Mouse (Mus musculus) limb, embryonic 13.5 days (tissue): ENCODE results near the gene Maml3. TPM values are rescaled to one million over a fixed set of nuclear protein-coding genes. Genes with fewer than 3 reads are reported as not detected.

Experiments used
- ATAC-seq: fragments of 200-750 bp; cut with Nextera tagmentation; 2 replicates; pipeline ENCODE4 v1.8.0; 2017; ENCODE audit warnings: low read depth, moderate number of reproducible peaks, moderate TSS enrichment; ENCODE audit not compliant: low FRiP score
- H3K27ac ChIP-seq: fragments of 300-500 bp; sonication (generic); 2 replicates; pipeline ENCODE4 v1.5.1; 2015; ENCODE audit warnings: inconsistent platforms, mild to moderate bottlenecking, moderate library complexity
- H3K27me3 ChIP-seq: fragments of 300-500 bp; sonication (generic); 2 replicates; pipeline ENCODE4 v1.6.1; 2015; ENCODE audit warnings: mild to moderate bottlenecking, inconsistent platforms
- H3K36me3 ChIP-seq: fragments of 300-500 bp; sonication (generic); 2 replicates; pipeline ENCODE4 v1.6.1; 2015; ENCODE audit warnings: inconsistent platforms, mild to moderate bottlenecking, moderate library complexity
- H3K4me1 ChIP-seq: fragments of 300-500 bp; sonication (generic); 2 replicates; pipeline ENCODE4 v1.6.1; 2015; ENCODE audit warnings: inconsistent platforms
- H3K4me2 ChIP-seq: fragments of 300-500 bp; sonication (generic); replicated peaks from 2 replicates; pipeline ENCODE4 v1.6.1; 2015; ENCODE audit warnings: inconsistent platforms, mild to moderate bottlenecking, moderate library complexity
- H3K4me3 ChIP-seq: fragments of 300-500 bp; sonication (generic); 2 replicates; pipeline ENCODE4 v1.5.1; 2015; ENCODE audit warnings: moderate library complexity, mild to moderate bottlenecking, inconsistent platforms
- H3K9ac ChIP-seq: fragments of 300-500 bp; sonication (generic); 2 replicates; pipeline ENCODE4 v1.6.1; 2015; ENCODE audit warnings: mild to moderate bottlenecking, inconsistent platforms
- H3K9me3 ChIP-seq: fragments of 300-500 bp; sonication (generic); 2 replicates; pipeline ENCODE4 v1.6.1; 2016; ENCODE audit warnings: inconsistent platforms
- WGBS: fragments of 180-500 bp; shearing (Covaris S2); methylation state at CpG from one replicate; pipeline ENCODE4 v1.1.7; 2015; 5-methylcytosine and 5-hydroxymethylcytosine counted together
- polyA plus RNA-seq: library from polyadenylated mRNA; unstranded; fragments of >200 nt; fragmentation: Nextera tagmentation; extraction: Ambion mirVana; gene quantifications from 2 replicates; pipeline ENCODE4 v1.2.1, GENCODE M21; 2015

Gene Maml3
- polyA plus RNA-seq, 1 experiment from 2014 or later, result 5.1 TPM

DNA sequence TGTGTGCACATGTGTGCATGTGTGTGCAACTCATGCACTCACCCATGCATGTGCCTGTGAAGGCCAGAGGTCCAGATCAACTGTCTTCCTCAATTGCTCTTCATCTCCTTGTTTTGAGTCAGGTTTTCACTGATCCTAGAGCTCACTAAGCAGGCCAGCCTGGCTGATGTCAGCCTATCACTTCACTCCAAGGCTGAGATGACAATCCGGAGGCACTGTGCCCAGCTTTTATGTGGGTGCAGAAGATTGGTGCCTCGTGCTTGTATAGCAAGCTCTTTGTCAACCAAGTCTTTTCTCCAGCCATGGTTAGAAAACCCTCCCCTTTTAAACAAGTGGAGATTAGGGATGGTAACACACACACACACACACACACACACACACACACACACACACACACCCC, 146.1 kb downstream of the Maml3 start:
- ATAC-seq, result no peak
- no peaks in the 10 kb centered on the region for H3K9me3 ChIP-seq
- no peak overlapping the region for H3K27ac ChIP-seq
- H3K4me1 ChIP-seq, result peaks cover 7% of the 10 kb centered on the region
- 73% methylated on average over 2 of the region's 2 CpGs for WGBS
- H3K36me3 ChIP-seq, result no peaks in the 10 kb centered on the region
- H3K4me2 ChIP-seq, result no peak overlapping the region
- H3K9ac ChIP-seq, result no peak overlapping the region
- no peak overlapping the region for H3K4me3 ChIP-seq
- no peaks in the 10 kb centered on the region for H3K27me3 ChIP-seq

DNA sequence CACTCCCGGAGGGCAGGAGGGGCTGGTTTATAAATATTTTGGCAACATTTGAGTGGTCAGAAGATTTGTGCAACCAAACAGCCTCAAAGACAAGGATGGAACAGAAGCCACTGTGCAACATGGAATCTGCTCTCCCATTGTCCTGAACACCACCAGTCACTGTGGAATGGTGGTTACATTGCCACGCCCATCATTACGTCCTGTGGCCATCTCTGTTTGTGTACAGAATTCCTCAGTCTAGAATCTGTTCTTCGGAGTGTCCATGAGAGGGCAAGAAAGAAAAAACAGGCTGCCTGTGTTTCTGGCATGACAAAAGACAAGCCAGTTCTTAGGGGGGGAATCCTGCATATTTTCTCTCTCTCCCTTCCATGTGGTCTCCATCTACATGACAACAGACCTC, 150.4 kb downstream of the Maml3 start:
- no peak overlapping the region for H3K27ac ChIP-seq
- H3K4me3 ChIP-seq, result no peak overlapping the region
- H3K27me3 ChIP-seq, result no peaks in the 10 kb centered on the region
- no peaks in the 10 kb centered on the region for H3K36me3 ChIP-seq
- H3K9me3 ChIP-seq, result no peaks in the 10 kb centered on the region
- WGBS, result 84% methylated on average over 4 of the region's 4 CpGs
- no peak overlapping the region for H3K4me2 ChIP-seq
- H3K4me1 ChIP-seq, result peaks cover 19% of the 10 kb centered on the region
- H3K9ac ChIP-seq, result no peak overlapping the region
- ATAC-seq, result no peak

DNA sequence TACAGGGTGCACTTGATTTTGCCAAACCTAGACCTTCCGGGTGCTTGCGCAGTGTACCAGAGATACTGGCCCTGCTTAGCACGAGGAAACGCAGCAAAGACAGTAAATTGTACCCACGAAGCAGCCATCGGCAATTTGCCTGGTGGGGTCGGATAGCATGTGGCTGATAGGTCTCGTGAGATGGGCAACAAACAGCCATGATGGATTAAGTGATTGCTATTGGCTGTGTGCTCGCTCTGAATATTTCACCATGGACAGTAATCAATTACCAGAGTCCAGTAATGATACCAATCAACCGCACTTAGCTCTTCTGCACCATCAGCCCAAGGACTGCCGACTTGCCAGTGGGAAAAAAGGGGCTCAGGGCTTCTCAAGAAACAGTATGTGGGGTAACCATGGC, 150.9 kb downstream of the Maml3 start:
- no peak overlapping the region for H3K27ac ChIP-seq
- peaks cover 19% of the 10 kb centered on the region for H3K4me1 ChIP-seq
- no peaks in the 10 kb centered on the region for H3K36me3 ChIP-seq
- ATAC-seq, result no peak
- WGBS, result 88% methylated on average over 11 of the region's 11 CpGs
- H3K27me3 ChIP-seq, result no peaks in the 10 kb centered on the region
- H3K9ac ChIP-seq, result no peak overlapping the region
- H3K4me3 ChIP-seq, result no peak overlapping the region
- no peak overlapping the region for H3K4me2 ChIP-seq
- no peaks in the 10 kb centered on the region for H3K9me3 ChIP-seq

DNA sequence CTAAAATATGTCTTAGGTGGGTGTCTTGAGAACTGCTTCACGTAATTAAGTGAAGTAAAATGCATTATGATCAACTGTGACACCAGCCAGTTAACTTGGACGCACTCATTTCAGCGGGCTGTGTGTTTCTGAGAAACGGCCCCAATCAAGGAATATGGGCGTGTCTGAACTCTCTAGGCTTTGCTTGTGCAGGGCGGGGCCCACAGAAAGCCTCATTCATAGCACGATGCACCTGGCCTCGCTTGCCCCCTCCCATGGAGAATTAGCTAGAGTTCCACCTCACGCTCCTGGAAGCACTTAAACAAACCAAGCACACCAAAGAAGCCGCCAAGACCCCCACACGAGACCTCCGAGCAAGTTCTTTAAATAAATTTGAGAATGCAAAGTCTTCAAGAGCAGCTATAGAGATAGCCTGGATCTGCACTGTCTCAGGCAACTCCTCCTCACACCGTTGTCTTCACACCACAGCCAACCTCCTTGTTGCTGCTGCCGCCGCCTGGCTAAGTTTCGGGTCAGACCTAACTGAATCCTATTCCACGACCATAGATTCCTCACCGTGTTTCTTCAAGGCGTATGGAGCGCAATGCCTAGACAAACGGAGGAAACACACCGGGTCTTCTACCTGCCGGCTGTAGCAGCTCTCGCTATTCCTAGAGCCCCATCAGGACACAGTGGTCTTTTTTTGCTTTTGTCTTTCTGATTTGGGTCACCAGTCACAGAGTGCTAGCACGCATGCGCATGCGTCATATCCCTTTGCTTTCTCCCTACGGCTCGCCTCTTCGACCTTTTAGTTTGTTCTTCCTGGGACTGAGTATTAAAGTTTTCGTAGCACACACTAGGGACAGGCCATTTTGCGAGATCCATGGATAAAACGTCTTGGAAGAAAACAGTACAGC, 151.9 kb downstream of the Maml3 start:
- Histone ChIP-seq H3K9me3 (no peaks in the 10 kb centered on the region), H3K4me2 (0 out of 2 replicates have a peak overlapping the region, but pooled peaks have one; percentile 4), H3K4me1 (peaks cover 19% of the 10 kb centered on the region), H3K9ac (no peak overlapping the region), H3K27ac (no peak overlapping the region), H3K27me3 (no peaks in the 10 kb centered on the region), H3K36me3 (no peaks in the 10 kb centered on the region), H3K4me3 (no peak overlapping the region)
- WGBS, result 75% methylated on average over 33 of the region's 33 CpGs
- ATAC-seq, result no peak

DNA sequence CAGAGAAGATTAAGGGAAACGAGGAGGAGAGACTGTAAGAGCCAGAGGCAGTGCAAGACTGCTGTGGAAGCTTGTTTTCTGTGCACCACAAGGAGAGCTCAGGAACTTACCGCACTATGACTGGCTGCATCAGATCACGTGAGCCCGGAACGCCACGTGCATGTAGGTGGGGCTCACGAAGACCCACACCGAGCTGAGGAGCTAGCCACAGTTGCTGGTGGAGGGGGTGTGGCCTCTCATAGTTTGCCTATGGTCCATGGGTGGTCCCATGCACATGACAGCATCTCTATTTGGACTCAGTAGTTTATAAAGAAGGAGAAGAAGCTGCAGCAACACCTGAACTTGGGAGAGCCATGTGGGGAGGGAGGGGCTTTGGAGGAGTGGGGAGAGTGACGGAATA, 152.6 kb downstream of the Maml3 start:
- H3K36me3 ChIP-seq, result no peaks in the 10 kb centered on the region
- H3K4me2 ChIP-seq, result no peak overlapping the region
- no peaks in the 10 kb centered on the region for H3K9me3 ChIP-seq
- no peak overlapping the region for H3K9ac ChIP-seq
- 80% methylated on average over 9 of the region's 9 CpGs for WGBS
- peaks cover 19% of the 10 kb centered on the region for H3K4me1 ChIP-seq
- no peak for ATAC-seq
- no peak overlapping the region for H3K4me3 ChIP-seq
- H3K27me3 ChIP-seq, result no peaks in the 10 kb centered on the region
- H3K27ac ChIP-seq, result no peak overlapping the region

- H3K4me3 ChIP-seq, result no peak overlapping the region
- no peak for ATAC-seq
- H3K4me2 ChIP-seq, result no peak overlapping the region
- no peaks in the 10 kb centered on the region for H3K9me3 ChIP-seq
- H3K27me3 ChIP-seq, result no peaks in the 10 kb centered on the region
- no peak overlapping the region for H3K27ac ChIP-seq
- no peak overlapping the region for H3K9ac ChIP-seq
- H3K36me3 ChIP-seq, result no peaks in the 10 kb centered on the region
- 83% methylated on average over 8 of the region's 8 CpGs for WGBS
- H3K4me1 ChIP-seq, result peaks cover 22% of the 10 kb centered on the region
These were observed 155.2 kb downstream of the Maml3 start for GRCm38 (mm10) chr3:51949651-51950050.

DNA sequence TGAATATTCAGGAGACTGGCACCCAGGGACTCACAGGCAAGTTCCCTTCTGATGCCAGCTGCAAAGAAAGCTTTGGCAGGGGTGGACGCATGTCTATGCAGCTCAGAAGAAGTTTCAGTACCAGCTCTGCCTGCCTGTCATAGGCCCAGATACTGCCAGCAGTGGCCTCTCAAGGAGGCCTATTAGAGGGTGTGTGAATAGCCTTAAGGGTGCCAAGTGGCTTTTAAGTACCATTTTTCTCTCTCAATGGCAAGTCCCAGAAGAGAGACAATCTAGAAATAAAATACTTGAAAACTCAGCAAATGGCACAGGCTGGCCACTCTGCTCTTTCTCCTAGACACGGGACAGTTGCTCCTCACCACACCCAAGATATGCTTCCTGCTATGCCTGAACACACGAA, 157.7 kb downstream of the Maml3 start:
- Histone ChIP-seq H3K9ac (no peak overlapping the region), H3K4me1 (peaks cover 12% of the 10 kb centered on the region)

DNA sequence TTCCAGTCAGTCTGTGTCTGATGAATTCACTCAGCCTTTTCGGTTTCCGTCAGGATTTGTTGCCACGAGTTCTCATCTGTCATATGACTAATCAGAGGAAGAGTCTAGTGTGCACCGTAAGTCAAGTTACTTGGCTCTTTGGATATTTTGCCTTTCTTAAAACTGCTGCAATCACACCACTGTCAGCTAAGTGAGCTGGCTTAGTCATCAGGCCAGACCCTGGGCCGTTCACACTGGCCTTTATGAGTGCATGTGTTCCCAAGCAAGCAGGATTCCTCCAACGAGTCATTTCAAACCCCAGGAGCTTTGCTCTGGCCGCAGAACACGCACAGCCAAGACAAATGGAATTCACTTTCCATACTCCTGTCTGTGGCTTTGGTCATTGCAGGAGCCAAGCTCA, 161.2 kb downstream of the Maml3 start:
- no peak overlapping the region for H3K27ac ChIP-seq
- no peak overlapping the region for H3K9ac ChIP-seq
- H3K4me1 ChIP-seq, result 0 out of 2 replicates have a peak, but pooled peaks cover 3% of the 10 kb centered on the region
- H3K4me2 ChIP-seq, result no peak overlapping the region
- 62% methylated on average over 8 of the region's 8 CpGs for WGBS
- H3K36me3 ChIP-seq, result no peaks in the 10 kb centered on the region
- H3K27me3 ChIP-seq, result no peaks in the 10 kb centered on the region
- H3K9me3 ChIP-seq, result no peaks in the 10 kb centered on the region
- H3K4me3 ChIP-seq, result no peak overlapping the region
- no peak for ATAC-seq

More for the DNA sequence above, 157.7 kb downstream of the Maml3 start:
- Histone ChIP-seq H3K36me3 (no peaks in the 10 kb centered on the region), H3K27me3 (no peaks in the 10 kb centered on the region), H3K9me3 (no peaks in the 10 kb centered on the region), H3K27ac (no peak overlapping the region), H3K4me3 (no peak overlapping the region), H3K4me2 (no peak overlapping the region)
- WGBS, result 80% methylated on average over 3 of the region's 3 CpGs
- ATAC-seq, result no peak

DNA sequence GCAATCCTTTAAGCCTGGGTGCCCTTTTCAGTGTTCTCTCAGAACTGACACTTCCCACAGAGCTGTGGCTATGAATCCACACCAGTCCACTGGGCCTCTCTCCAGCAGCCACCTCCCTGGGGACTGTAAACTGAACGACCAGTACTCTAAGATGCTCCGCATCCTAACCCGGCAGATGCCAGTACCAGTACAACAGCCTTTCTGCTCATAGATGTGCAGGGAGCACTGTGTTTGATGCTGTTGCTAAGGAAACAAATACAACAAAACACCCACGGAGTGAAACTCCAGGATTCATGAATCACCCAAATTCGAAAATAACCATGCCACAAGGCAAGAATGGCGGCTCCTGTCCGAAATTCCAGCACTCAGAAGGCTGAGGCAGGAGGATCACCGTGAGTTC, 163.1 kb downstream of the Maml3 start:
- Histone ChIP-seq H3K4me1 (no peaks in the 10 kb centered on the region), H3K9me3 (no peaks in the 10 kb centered on the region), H3K4me3 (no peak overlapping the region), H3K4me2 (no peak overlapping the region), H3K27ac (no peak overlapping the region), H3K27me3 (no peaks in the 10 kb centered on the region), H3K9ac (no peak overlapping the region), H3K36me3 (no peaks in the 10 kb centered on the region)
- no peak for ATAC-seq
- WGBS, result 80% methylated on average over 8 of the region's 8 CpGs

DNA sequence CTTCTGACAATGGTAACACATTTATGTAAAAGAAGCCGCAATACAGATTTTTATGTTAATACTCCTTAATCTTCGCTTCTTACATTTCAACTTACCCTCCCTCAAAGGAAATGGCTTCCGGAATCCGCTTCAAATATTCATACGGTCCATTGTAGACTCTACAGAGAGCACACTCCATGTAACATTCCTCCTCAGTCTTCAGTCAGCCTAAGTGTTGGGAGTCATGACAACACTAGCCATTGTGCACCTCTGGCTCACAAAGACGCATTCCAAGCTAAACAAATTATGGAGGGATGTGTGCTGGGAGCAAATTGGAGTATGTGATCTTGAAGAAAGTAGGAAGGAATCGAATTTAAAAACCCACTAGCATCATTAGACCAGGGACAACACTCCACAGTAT, 165.0 kb downstream of the Maml3 start:
- H3K4me3 ChIP-seq, result no peak overlapping the region

DNA sequence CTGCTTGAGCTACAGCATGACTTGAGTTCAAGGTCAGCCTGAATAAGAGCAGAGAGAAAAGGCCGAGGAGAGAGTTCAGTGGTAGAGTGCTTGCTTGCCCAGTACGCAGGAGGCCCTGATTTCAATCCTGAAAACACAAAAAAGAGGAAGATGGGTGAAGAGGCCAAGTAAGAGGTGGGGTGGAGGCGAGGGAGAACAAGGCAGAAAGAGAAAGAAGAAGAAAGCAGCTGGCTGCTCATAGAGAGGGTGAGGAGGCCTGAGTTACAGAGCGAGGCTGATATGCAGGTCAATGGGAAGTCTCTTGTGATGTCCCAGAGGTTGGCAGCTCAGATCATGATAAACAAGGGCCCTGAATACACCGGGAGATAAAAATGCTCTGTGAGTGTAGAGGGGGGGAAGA, 165.8 kb downstream of the Maml3 start:
- Histone ChIP-seq H3K4me1 (no peaks in the 10 kb centered on the region), H3K4me2 (no peak overlapping the region), H3K9me3 (no peaks in the 10 kb centered on the region), H3K36me3 (no peaks in the 10 kb centered on the region), H3K9ac (no peak overlapping the region), H3K27ac (no peak overlapping the region), H3K27me3 (no peaks in the 10 kb centered on the region), H3K4me3 (no peak overlapping the region)
- ATAC-seq, result no peak
- WGBS, result 87% methylated on average over 5 of the region's 5 CpGs

More for the DNA sequence above, 165.0 kb downstream of the Maml3 start:
- no peaks in the 10 kb centered on the region for H3K9me3 ChIP-seq
- H3K36me3 ChIP-seq, result no peaks in the 10 kb centered on the region
- H3K9ac ChIP-seq, result no peak overlapping the region
- H3K27ac ChIP-seq, result no peak overlapping the region
- WGBS, result 89% methylated on average over 7 of the region's 7 CpGs
- ATAC-seq, result no peak
- H3K4me1 ChIP-seq, result no peaks in the 10 kb centered on the region
- no peak overlapping the region for H3K4me2 ChIP-seq
- H3K27me3 ChIP-seq, result no peaks in the 10 kb centered on the region

- Histone ChIP-seq H3K9me3 (no peaks in the 10 kb centered on the region), H3K4me2 (no peak overlapping the region), H3K36me3 (no peaks in the 10 kb centered on the region), H3K4me3 (no peak overlapping the region), H3K27me3 (no peaks in the 10 kb centered on the region), H3K9ac (no peak overlapping the region), H3K4me1 (no peaks in the 10 kb centered on the region), H3K27ac (no peak overlapping the region)
- no peak for ATAC-seq
- WGBS, result 91% methylated on average over 5 of the region's 5 CpGs
These were observed 167.7 kb downstream of the Maml3 start for GRCm38 (mm10) chr3:51937176-51937575.
